Mouse (Mus musculus) heart, embryonic 10.5 days (tissue): ENCODE measurements around the gene Gigyf1. TPM values are rescaled to one million over a fixed set of nuclear protein-coding genes. Genes with fewer than 3 reads are reported as not detected.

ENCODE experiments used
- DNase-seq: peaks from one replicate; pipeline ENCODE4 v3.0.0-alpha.2; 2017; ENCODE audit warnings: low spot score
- H3K27ac ChIP-seq: fragments of 300-500 bp; sonication (generic); 2 replicates; pipeline ENCODE4 v1.5.1; 2016; ENCODE audit warnings: mild to moderate bottlenecking
- H3K27me3 ChIP-seq: fragments of 300-500 bp; sonication (generic); 2 replicates; pipeline ENCODE4 v1.6.1; 2016; ENCODE audit warnings: mild to moderate bottlenecking; ENCODE audit not compliant: poor library complexity, insufficient read depth, severe bottlenecking
- H3K36me3 ChIP-seq: fragments of 300-500 bp; sonication (generic); 2 replicates; pipeline ENCODE4 v1.6.1; 2016; ENCODE audit warnings: mild to moderate bottlenecking, moderate library complexity
- H3K4me1 ChIP-seq: fragments of 300-500 bp; sonication (generic); 2 replicates; pipeline ENCODE4 v1.6.1; 2016; ENCODE audit warnings: mild to moderate bottlenecking
- H3K4me3 ChIP-seq: fragments of 300-500 bp; sonication (generic); 2 replicates; pipeline ENCODE4 v1.5.1; 2016; ENCODE audit warnings: mild to moderate bottlenecking, moderate library complexity
- H3K9me3 ChIP-seq: fragments of 300-500 bp; sonication (generic); 2 replicates; pipeline ENCODE4 v1.6.1; 2016; ENCODE audit warnings: mild to moderate bottlenecking, moderate library complexity
- WGBS: fragments of 180-500 bp; shearing (Covaris S2); methylation state at CpG from one replicate; pipeline ENCODE4 v1.1.7; 2016; 5-methylcytosine and 5-hydroxymethylcytosine counted together
- polyA plus RNA-seq: library from polyadenylated mRNA; unstranded; fragments of >200 nt; fragmentation: Nextera tagmentation; extraction: Ambion mirVana; gene quantifications from 2 replicates; pipeline ENCODE4 v1.2.1, GENCODE M21; 2016

Gigyf1 gene
- polyA plus RNA-seq, 1 experiment from 2014 or later, result 10.8 TPM

DNA sequence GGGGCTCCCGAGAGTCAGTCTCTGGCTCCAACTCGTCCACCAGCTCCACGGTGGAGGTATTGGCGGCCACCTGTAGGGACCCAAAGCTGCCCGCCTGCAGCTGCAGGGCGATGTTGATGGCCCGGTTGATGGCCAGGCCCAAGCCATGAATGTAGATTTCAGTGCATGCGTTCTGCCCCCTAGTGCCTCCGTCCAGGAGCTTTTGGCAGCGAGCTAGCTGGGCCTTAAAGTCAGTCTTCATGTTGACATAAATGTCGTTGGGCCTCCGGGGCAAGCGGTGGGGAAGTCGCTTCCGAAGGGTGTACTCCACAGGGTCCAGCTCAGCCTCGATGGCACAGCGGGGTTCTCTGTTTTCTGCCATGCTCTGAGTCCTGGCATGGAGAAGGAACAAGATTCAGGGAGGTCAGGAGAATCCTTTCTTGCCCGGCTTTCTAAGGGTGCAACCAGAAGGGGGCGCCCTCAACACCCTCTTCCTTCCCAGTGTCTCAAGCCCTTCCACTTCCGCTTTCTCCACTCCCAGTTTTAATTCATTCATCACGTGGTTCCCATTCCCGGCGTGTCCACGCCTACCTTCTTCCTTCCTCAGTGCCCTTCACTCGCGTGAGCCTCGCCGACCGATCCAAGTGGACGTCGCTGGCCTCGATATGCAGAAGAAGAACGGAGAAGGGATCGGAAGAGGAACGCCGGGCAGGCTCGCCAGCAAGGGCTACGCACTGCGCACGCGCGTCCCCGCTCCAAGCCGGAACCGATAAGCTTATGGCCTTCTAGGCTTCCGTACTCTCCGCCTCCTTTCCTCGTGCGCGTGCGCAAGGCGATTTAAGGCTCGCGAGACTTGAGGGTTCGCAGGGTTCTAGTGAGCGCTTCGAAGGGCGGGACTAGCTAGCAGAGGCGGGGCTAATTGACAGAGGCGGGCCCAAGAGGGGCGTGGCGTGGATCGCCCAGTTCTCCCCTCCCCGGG lies 16.4 kb upstream of the Gigyf1 start, which contains the start of gene Pop7:
TSS of gene Pop7 (minus strand) at position 810 of the 958 bp plus-strand sequence.
- Histone ChIP-seq H3K4me1 (peaks cover 12% of the 10 kb centered on the region; the same call in 1 of the 2 replicates), H3K27ac (peak within 1 kb of the TSS; percentile 97), H3K36me3 (peaks cover 12% of the 10 kb centered on the region; the same call in 1 of the 2 replicates), H3K9me3 (no peaks in the 10 kb centered on the region), H3K4me3 (peak within 1 kb of the TSS; percentile 76), H3K27me3 (no peaks in the 10 kb centered on the region)
- WGBS, result 3% methylated on average over 64 of the region's 64 CpGs
- DNase-seq, result peak; percentile 99

DNA sequence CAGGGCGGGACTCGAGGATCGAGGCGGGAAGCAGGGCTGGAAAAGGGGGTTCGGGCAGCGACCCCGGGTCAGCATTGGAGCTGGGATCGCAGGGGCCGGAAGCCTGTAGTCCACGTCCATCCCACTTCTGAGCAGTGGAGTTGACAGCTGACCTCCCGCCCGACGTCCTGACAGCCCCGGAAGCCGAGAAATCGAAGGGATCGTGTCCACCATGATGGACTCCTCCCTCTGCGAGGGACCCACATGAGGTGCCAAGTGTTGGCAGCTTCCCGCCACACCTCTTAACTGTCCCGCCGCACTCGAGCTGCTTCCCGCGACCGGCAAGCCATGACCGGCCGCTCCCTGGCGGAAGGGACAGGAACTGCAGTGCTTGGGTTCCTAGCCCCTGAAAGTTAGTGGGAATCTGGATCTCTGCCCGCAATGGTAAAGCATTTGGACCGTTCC lies 15.7 kb upstream of the Gigyf1 start:
- peak overlapping the region; percentile 97 for H3K27ac ChIP-seq
- 0% methylated on average over 30 of the region's 30 CpGs for whole genome bisulfite sequencing
- no peaks in the 10 kb centered on the region for H3K9me3 ChIP-seq
- peaks cover 12% of the 10 kb centered on the region; the same call in 1 of the 2 replicates for H3K36me3 ChIP-seq
- peak overlapping the region; percentile 76 for H3K4me3 ChIP-seq
- no peaks in the 10 kb centered on the region for H3K27me3 ChIP-seq
- peak; percentile 96 for DNase-seq
- H3K4me1 ChIP-seq, result peaks cover 12% of the 10 kb centered on the region; the same call in 1 of the 2 replicates

DNA sequence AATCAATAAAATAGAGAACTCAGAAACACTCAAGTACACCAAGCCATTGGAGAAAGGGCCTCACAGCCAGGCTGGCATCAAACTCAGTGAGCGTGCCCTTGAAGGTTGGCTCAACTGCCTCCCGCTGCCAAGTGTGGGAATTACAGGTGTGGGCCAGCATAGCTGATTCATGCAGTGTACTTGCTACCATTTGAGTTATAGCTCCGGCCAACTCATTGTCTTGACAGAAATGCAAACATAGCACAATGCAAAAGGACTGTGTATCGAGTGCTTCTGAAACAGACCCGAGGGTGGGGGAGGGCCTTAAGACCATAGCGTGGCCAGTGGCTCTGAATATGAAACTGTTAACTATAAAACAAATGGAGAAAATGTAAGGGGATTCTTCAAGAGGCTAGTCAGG lies 14.3 kb upstream of the Gigyf1 start:
- peaks cover 12% of the 10 kb centered on the region; the same call in 1 of the 2 replicates for H3K36me3 ChIP-seq
- peaks cover 12% of the 10 kb centered on the region; the same call in 1 of the 2 replicates for H3K4me1 ChIP-seq
- no peak overlapping the region for H3K4me3 ChIP-seq
- DNase-seq, result no peak
- H3K27me3 ChIP-seq, result no peaks in the 10 kb centered on the region
- WGBS, result 83% methylated on average over 6 of the region's 6 CpGs
- H3K27ac ChIP-seq, result no peak overlapping the region
- no peaks in the 10 kb centered on the region for H3K9me3 ChIP-seq

DNA sequence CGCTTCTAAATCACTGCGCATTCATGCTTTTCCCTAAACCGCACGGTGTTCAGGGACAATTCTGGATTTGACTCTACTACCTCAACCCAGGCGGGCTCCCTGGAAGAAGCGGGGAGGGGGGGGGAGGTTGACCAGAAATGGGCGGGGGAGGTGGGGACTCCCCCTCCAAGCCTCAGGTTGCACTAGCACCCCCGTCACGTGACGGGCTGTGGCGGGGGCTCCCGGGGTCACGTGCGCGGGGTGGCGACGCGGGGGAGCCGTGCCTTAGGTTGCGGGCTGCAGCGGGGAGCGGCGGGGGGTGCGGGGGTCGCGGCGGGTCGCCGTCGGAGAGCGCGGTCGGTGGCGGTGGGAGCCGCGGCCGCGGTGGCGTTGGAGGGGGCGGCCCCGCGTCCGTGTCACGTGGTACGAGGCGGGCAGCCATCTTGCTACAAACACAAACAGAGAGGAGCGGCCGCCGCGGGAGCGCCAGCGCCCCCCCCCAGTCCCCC lies 8.3 kb upstream of the Gigyf1 start:
- peaks cover 44% of the 10 kb centered on the region for H3K4me1 ChIP-seq
- H3K27me3 ChIP-seq, result no peaks in the 10 kb centered on the region
- H3K36me3 ChIP-seq, result 0 out of 2 replicates have a peak, but pooled peaks cover 2% of the 10 kb centered on the region
- WGBS, result 2% methylated on average over 28 of the region's 52 CpGs
- H3K4me3 ChIP-seq, result peak overlapping the region; percentile 99
- DNase-seq, result peak; percentile 91
- peak overlapping the region; percentile 99 for H3K27ac ChIP-seq
- no peaks in the 10 kb centered on the region for H3K9me3 ChIP-seq

DNA sequence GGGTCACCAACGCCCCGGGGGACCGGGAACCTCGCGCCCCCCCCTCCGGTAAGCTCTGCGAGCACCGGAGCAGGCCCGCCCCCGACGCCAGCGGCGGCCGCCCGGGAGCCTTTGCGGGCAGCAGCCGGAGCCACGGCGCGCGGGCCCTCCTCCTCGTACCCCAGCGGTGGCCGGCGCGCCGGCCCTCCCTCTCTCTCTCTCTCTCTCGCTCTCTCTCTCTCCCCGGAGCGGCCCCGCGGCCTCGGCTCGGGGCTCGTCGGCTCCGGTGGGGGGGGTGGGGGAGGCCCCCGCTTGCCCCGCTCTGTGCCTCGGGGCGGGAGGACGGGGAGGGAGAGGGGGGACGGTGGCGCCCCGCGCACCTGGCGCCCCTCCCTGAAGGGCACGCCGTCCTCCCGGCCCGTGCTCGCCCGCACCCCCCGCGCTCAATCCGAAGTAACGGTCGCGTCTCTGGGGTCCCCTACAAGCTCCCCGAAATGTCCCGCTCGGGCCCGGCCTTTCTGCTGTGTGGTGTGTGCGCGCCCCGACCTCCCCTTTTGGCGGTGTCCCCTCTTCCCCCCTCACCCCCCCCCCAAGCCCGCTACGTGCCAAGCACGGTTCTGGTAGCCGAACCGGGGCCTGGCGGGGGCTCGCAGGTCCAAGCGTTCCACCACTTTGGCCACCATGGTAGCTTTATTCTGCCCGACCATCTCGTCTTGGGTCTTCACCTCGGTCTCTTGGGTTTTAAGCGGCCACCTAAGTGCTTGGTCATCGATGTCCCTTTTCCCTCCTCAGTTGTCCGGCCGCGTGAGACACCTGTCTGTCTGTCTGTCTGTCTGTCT lies 7.6 kb upstream of the Gigyf1 start:
- DNase-seq, result no peak
- H3K4me3 ChIP-seq, result peak overlapping the region; percentile 99
- H3K9me3 ChIP-seq, result no peaks in the 10 kb centered on the region
- H3K4me1 ChIP-seq, result peaks cover 44% of the 10 kb centered on the region
- peak overlapping the region; percentile 99 for H3K27ac ChIP-seq
- H3K36me3 ChIP-seq, result 0 out of 2 replicates have a peak, but pooled peaks cover 2% of the 10 kb centered on the region
- WGBS, result 1% methylated on average over 58 of the region's 83 CpGs
- H3K27me3 ChIP-seq, result no peaks in the 10 kb centered on the region

DNA sequence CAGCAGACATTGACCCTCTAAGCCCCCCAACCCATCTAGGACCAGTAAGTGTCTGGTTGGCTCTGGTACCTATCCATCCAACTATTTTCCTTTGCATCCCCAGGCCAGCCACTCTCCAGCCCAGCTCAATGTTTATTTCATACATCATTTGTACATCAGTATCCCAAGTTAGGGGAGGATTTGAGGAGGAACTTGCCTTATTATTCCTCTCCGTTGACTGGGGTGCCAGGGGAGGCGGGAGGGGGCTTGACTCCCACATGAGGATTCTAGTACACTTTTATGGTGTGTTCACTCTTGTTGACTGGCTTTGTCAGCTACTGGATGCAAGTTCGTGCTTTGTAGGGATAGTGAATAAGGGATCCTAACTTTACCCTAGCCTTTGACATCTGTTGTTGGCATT lies 6.6 kb upstream of the Gigyf1 start:
- Histone ChIP-seq H3K36me3 (0 out of 2 replicates have a peak, but pooled peaks cover 2% of the 10 kb centered on the region), H3K4me3 (peak overlapping the region; percentile 99), H3K9me3 (no peaks in the 10 kb centered on the region), H3K4me1 (peaks cover 44% of the 10 kb centered on the region), H3K27ac (no peak overlapping the region; the same call in 1 of the 2 replicates), H3K27me3 (no peaks in the 10 kb centered on the region)
- WGBS, result 83% methylated on average over 3 of the region's 3 CpGs
- no peak for DNase-seq

DNA sequence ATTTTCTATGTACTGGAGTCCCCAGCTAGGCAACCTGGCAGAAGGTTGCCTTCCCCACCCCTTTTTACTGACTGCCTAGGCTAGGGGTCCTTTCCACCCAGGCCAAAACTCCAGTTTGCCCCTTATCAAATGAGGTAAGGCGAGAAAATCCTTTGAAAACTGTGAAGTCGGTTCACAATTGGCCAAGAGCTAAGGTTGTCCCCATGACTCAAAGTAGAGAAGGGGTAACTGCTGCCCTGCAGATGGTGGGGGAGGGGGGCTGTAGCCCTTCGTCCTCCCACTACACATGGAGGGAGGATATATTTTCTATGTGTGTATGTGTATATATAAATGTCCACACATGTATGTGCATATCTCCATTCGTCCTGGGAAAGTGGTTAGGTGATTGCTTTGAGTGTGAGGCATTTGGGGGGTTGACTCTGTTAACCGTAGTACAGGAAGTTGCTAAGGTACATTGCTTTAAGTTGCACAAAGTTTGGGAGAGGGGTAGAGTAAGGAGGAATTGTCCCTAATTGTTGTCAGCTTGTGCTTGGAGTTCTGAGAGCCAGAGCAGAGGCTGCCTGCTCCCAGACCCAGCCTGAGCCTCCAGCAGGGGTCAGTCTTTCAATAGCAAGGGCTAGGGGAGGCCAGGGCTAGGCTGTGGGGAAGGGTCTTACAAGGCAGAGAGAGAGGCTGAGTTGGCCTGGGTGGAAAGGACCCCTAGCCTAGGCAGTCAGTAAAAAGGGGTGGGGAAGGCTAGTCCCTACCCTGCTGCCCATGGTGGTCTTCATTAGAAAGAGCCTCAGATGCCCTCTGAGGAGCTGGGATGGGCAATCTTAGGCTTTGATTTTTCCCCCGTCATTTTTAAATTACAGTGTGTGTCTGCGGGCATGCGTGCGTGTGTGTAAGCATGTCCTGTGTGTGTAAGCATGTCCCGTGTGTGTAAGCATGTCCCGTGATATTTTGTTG lies 5.2 kb upstream of the Gigyf1 start:
- H3K4me1 ChIP-seq, result peaks cover 44% of the 10 kb centered on the region
- DNase-seq, result no peak
- H3K36me3 ChIP-seq, result peaks cover 12% of the 10 kb centered on the region
- no peaks in the 10 kb centered on the region for H3K27me3 ChIP-seq
- no peaks in the 10 kb centered on the region for H3K9me3 ChIP-seq
- no peak overlapping the region for H3K27ac ChIP-seq
- WGBS, result 78% methylated on average over 11 of the region's 11 CpGs
- no peak overlapping the region for H3K4me3 ChIP-seq

DNA sequence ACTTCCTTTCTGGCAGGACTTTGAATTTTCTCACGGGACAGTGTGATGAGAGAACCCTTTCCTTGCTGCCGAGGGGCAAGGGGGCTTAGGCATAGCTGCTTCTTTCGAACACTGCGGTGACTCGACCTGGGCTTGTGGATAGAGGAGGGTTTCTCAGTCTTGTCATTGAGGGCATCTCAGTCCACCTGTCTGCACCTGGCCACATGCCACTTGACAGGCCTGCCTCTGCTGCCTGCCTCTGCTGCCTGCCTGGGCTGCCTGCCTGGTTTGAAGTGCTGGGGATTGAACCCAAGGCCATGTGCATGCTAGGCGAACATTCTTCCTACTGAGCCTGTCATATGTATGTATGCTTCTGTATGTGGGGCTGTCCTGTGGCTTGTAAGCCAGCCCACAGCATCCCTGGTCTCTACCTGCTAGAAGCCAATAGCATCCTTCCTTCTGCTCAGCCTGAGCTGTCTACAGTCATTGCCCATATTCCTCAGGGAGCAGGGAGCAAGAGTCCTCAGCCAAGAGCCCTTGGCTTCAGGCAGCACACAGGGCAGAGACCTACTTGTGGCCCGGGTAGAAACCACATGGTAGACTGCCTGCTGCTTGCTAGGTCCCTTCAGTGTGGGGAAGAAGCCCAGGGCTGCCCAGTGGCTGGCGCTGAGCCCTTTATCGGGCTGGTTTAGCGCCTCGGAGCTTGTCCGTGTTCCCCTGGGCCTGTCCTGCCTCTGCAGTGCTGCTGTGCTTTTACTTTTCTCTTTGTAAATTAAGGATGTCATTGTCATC lies 4.2 kb upstream of the Gigyf1 start:
- Histone ChIP-seq H3K27ac (no peak overlapping the region), H3K36me3 (peaks cover 23% of the 10 kb centered on the region), H3K27me3 (no peaks in the 10 kb centered on the region), H3K4me1 (peaks cover 44% of the 10 kb centered on the region), H3K9me3 (no peaks in the 10 kb centered on the region), H3K4me3 (no peak overlapping the region)
- DNase-seq, result no peak
- WGBS, result 84% methylated on average over 12 of the region's 12 CpGs

DNA sequence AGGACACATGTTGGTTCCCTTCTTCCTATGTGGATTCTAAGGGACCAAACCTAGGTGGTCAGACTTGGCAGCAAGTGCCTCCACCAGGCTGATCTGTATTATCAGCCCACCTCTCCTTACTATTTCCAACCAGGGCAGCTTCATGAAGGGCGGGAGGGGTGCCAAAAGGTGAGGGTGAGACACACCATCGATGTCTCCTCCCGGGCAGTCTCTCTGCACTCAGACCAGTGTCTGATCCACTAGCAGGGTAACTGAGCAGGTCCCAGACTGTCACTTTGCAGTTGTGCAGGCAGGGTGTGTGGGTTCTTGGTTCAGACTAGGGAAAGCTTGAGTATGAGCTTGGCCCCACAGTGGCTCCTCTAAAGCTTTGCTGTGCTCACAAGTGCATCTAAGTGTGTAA lies 3.5 kb upstream of the Gigyf1 start:
- WGBS, result 86% methylated on average over 3 of the region's 3 CpGs
- Histone ChIP-seq H3K36me3 (peaks cover 29% of the 10 kb centered on the region), H3K4me3 (no peak overlapping the region)

DNA sequence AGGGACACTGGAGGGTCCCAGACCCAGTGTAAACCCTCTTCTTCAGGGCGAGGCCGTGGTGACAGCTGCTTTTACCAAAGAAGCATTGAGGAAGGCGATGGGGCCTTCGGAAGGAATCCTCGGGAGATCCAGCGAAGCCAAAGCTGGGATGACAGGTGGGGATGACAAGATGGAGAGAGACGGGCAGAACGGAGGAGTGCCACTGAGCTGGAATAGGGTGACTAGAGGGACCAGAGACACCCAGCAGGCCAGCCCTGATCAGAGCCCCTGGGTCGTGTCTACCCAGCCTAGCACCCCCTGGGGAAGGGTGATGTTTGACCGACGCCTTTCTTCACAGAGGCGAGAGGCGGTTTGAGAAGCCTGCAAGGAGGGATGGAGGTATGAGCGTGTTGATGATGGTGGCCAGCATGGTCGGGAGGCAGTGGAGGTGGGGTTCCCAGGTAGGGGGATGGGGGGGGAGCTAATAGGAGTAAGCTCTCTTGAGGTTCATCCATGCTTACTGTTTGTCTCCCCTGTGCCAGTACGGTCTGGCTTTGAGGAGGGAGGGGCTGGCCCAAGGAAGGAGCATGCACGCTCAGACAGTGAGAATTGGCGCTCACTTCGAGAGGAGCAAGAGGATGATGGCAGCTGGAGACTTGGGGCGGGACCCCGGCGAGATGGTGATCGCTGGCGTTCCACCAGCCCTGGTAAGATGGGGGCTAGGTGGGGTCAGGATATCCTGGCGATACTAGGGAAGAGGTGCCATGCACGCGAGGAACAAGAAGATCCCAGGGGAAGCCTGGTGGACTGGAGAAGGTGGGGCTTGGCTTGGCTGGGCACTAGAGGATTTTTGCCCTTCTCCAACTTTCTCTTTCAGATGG lies 1.6 kb downstream of the Gigyf1 start:
- no peak for DNase-seq
- Histone ChIP-seq H3K4me3 (no peak overlapping the region), H3K27me3 (no peaks in the 10 kb centered on the region), H3K27ac (no peak overlapping the region), H3K4me1 (peaks cover 5% of the 10 kb centered on the region), H3K9me3 (no peaks in the 10 kb centered on the region), H3K36me3 (peaks cover 78% of the 10 kb centered on the region)
- 90% methylated on average over 27 of the region's 27 CpGs for WGBS

More for the DNA sequence above, 3.5 kb upstream of the Gigyf1 start:
- H3K27me3 ChIP-seq, result no peaks in the 10 kb centered on the region
- H3K4me1 ChIP-seq, result peaks cover 41% of the 10 kb centered on the region
- H3K9me3 ChIP-seq, result no peaks in the 10 kb centered on the region
- DNase-seq, result no peak
- no peak overlapping the region for H3K27ac ChIP-seq
